Mouse (Mus musculus) liver, embryonic 16.5 days (tissue): ENCODE data around the gene Mroh8. TPM values are rescaled to one million over a fixed set of nuclear protein-coding genes. Genes with fewer than 3 reads are reported as not detected.

Source experiments
- ATAC-seq: fragments of 200-750 bp; cut with Nextera tagmentation; 2 replicates; pipeline ENCODE4 v1.8.0; 2017; ENCODE audit warnings: low read depth, mild to moderate bottlenecking, moderate number of reproducible peaks, moderate library complexity
- H3K27ac ChIP-seq: fragments of 300-500 bp; sonication (generic); 2 replicates; pipeline ENCODE4 v1.5.1; 2014; ENCODE audit warnings: mild to moderate bottlenecking, low read length
- H3K27me3 ChIP-seq: fragments of 300-500 bp; sonication (generic); 2 replicates; pipeline ENCODE4 v1.6.1; 2014; ENCODE audit warnings: low read depth, low read length, mixed read lengths; ENCODE audit not compliant: control insufficient read depth, insufficient read depth
- H3K36me3 ChIP-seq: fragments of 300-500 bp; sonication (generic); 2 replicates; pipeline ENCODE4 v1.6.1; 2014; ENCODE audit warnings: mild to moderate bottlenecking; ENCODE audit not compliant: control insufficient read depth, insufficient read depth
- H3K4me1 ChIP-seq: fragments of 300-500 bp; sonication (generic); 2 replicates; pipeline ENCODE4 v1.6.1; 2014; ENCODE audit warnings: low read depth, low read length, mixed read lengths; ENCODE audit not compliant: control insufficient read depth
- H3K4me2 ChIP-seq: fragments of 300-500 bp; sonication (generic); 2 replicates; pipeline ENCODE4 v1.6.1; 2014; ENCODE audit warnings: low read depth, low read length, mixed read lengths
- H3K4me3 ChIP-seq: fragments of 300-500 bp; sonication (generic); 2 replicates; pipeline ENCODE4 v1.5.1; 2014; ENCODE audit warnings: low read depth, mild to moderate bottlenecking, low read length
- H3K9ac ChIP-seq: fragments of 300-500 bp; sonication (generic); 2 replicates; pipeline ENCODE4 v1.6.1; 2014; ENCODE audit warnings: low read depth, low read length
- H3K9me3 ChIP-seq: fragments of 300-500 bp; sonication (generic); replicated peaks from 2 replicates; pipeline ENCODE4 v1.6.1; 2016; ENCODE audit warnings: low read length; ENCODE audit not compliant: control insufficient read depth
- WGBS: fragments of 180-500 bp; shearing (Covaris S2); extraction: QIAGEN DNeasy Blood & Tissue Kit; methylation state at CpG from one replicate; pipeline ENCODE4 v1.1.7; 2014; ENCODE audit not compliant: insufficient replicate concordance; 5-methylcytosine and 5-hydroxymethylcytosine counted together
- polyA plus RNA-seq: library from polyadenylated mRNA; unstranded; fragments of >200 nt; fragmentation: Nextera tagmentation; extraction: Ambion mirVana; gene quantifications from 2 replicates; pipeline ENCODE4 v1.2.1, GENCODE M21; 2015

Gene Mroh8
- polyA plus RNA-seq, 1 experiment from 2014 or later = 0.25 TPM

DNA sequence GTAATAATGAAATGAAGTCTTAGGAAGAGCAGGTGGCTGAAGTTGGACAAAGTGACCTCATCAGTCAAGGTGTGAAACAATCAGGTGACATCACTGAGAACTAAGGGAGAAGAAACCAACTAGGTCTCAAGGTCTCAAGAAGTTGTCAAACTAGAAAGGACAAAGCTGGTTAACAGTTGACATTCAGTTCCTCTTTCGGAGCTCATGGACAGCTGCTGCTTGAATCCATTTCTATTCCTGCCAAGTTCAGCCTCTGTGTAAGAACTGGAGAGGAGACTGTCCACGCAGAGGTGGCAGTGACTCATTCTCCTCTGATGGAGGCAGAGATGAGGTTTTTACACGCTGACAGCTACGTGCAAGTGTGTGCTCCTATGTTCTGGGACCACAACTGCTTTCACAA is 92.1 kb downstream of the Mroh8 start:
- WGBS = 78% methylated on average over 4 of the region's 4 CpGs
- Histone ChIP-seq H3K4me3 (no peak overlapping the region), H3K9me3 (no peaks in the 10 kb centered on the region), H3K27me3 (no peaks in the 10 kb centered on the region), H3K4me2 (no peak overlapping the region), H3K4me1 (peaks cover 14% of the 10 kb centered on the region), H3K27ac (no peak overlapping the region), H3K36me3 (peaks cover 61% of the 10 kb centered on the region), H3K9ac (no peak overlapping the region)
- ATAC-seq = no peak

DNA sequence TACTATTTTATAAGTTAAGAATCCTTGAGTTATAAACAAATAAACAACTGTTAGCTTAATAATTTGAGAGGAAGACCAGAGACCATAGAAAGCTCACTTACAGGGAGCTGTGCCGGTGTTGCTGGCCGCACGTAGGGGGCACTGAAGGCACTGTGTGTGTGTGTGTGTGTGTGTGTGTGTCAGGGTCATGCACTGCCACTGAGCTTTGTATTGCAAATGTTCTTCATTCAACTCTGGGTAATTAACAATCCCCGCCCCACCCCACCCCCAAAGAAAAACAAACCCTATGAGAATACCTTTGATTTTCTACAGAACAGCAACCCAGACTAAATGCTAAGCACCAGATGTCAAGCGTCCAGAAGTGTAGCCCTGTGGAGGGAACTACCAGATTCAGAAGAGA is 92.8 kb downstream of the Mroh8 start:
- Histone ChIP-seq H3K27ac (no peak overlapping the region), H3K4me1 (peaks cover 14% of the 10 kb centered on the region), H3K27me3 (no peaks in the 10 kb centered on the region), H3K36me3 (peaks cover 60% of the 10 kb centered on the region), H3K4me3 (no peak overlapping the region), H3K9ac (no peak overlapping the region), H3K4me2 (no peak overlapping the region), H3K9me3 (no peaks in the 10 kb centered on the region)
- WGBS = 80% methylated on average over 5 of the region's 5 CpGs
- ATAC-seq = no peak

DNA sequence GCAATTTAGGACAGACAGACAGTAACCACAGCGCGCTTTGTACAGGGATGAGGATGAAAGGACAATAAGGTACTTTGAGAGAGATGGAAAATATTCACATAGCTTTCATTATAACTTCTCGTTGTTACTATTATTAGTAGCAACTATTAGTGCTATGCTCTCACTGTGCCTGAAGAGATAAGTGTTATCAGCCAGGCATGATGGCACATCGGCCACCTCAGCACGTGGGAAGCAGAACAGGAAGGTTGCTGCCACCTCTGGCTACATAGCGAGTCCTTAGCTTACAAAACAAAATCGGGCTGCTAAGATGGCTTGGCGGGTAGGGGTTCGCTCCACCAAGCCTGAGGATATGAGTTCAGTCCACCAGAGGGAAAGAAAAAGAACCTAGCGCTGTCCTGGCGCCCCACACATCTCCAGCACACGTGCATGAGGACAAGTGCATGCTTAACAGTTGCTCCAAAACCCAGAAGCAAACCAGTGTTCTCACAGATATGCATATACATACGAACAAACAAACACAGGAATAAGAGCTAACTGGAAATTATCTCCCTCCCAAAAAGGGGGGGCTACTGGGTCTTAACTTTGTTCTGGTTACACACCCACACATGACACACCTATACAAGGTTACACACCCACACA is 94.2 kb downstream of the Mroh8 start:
- H3K4me1 ChIP-seq = peaks cover 14% of the 10 kb centered on the region
- 0 out of 2 replicates have a peak overlapping the region, but pooled peaks have one; percentile 5 for H3K4me2 ChIP-seq
- H3K9me3 ChIP-seq = no peaks in the 10 kb centered on the region
- H3K27ac ChIP-seq = peak overlapping the region; percentile 45; the same call in 1 of the 2 replicates
- H3K36me3 ChIP-seq = peaks cover 48% of the 10 kb centered on the region
- WGBS = 50% methylated on average over 13 of the region's 13 CpGs
- no peak overlapping the region for H3K9ac ChIP-seq
- no peaks in the 10 kb centered on the region for H3K27me3 ChIP-seq
- no peak overlapping the region for H3K4me3 ChIP-seq
- peak; percentile 88 for ATAC-seq

DNA sequence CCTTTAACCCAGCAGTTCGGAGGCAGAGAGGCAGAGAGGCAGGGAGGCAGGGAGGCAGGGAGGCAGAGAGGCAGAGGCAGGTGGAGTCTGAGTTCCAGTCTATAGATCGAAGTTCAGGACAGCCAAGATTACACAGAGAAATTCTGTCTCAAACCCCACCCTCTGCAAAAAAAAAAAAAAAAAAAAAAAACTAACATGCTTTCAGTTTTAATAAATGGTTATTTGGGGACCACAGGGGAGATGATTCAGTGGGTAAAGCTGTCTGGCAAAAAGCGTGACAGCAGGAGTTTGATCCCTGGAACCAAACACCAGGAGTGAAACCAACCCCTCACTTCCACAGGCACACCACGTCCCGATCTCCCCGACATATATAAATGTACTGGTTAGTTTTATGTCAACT is 101.2 kb downstream of the Mroh8 start:
- Histone ChIP-seq H3K9ac (no peak overlapping the region), H3K9me3 (no peaks in the 10 kb centered on the region), H3K4me2 (no peak overlapping the region), H3K27ac (no peak overlapping the region), H3K4me3 (no peak overlapping the region), H3K4me1 (no peaks in the 10 kb centered on the region; the same call in 1 of the 2 replicates), H3K36me3 (peaks cover 46% of the 10 kb centered on the region), H3K27me3 (no peaks in the 10 kb centered on the region)
- 82% methylated on average over 6 of the region's 6 CpGs for WGBS
- no peak for ATAC-seq

DNA sequence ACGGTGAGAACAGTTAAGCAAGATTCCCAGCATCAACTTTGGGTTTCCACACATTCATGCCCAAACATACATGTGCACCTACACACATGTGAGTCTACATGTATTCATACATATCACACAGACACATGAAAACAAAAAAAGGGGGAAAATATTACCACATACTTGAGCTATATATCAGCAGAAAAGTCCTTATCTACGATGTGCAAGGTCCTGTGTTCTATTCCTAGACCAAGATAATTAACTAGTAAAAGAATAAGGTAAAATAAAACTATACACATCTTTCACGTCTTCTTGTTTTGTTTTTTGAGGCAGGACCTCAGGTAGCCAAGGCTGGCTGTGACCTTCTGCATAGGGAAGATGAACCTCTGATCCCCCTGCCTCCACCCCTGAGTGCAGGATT is 103.1 kb downstream of the Mroh8 start:
- no peaks in the 10 kb centered on the region; the same call in 1 of the 2 replicates for H3K4me1 ChIP-seq
- H3K4me2 ChIP-seq = no peak overlapping the region
- no peaks in the 10 kb centered on the region for H3K27me3 ChIP-seq
- H3K27ac ChIP-seq = no peak overlapping the region
- peaks cover 43% of the 10 kb centered on the region for H3K36me3 ChIP-seq
- ATAC-seq = no peak
- no peaks in the 10 kb centered on the region for H3K9me3 ChIP-seq
- H3K4me3 ChIP-seq = no peak overlapping the region
- WGBS = 68% methylated on average over 3 of the region's 3 CpGs
- no peak overlapping the region for H3K9ac ChIP-seq

DNA sequence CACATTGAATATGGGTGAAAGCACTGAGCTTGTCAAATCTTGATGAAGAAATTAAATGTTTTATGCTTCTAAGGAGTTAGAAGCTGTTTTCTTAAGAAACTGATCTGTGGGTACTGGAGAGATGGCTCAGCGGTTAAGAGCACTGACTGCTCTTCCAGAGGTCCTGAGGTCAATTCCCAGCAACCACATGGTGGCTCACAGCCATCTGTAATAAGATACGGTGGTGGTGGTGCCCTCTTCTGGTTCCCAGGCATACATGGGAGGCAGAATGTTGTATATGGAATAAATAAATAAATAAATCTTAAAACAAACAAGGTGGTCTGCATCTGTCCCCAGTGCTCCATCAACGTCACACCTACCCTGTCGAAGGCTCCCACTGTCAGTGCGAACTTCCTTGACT is 104.9 kb downstream of the Mroh8 start:
- ATAC-seq = no peak
- Histone ChIP-seq H3K27ac (no peak overlapping the region), H3K4me3 (no peak overlapping the region), H3K27me3 (no peaks in the 10 kb centered on the region), H3K4me2 (no peak overlapping the region), H3K36me3 (peaks cover 51% of the 10 kb centered on the region), H3K9me3 (no peaks in the 10 kb centered on the region), H3K4me1 (no peaks in the 10 kb centered on the region; the same call in 1 of the 2 replicates), H3K9ac (no peak overlapping the region)
- 84% methylated on average over 5 of the region's 5 CpGs for WGBS

DNA sequence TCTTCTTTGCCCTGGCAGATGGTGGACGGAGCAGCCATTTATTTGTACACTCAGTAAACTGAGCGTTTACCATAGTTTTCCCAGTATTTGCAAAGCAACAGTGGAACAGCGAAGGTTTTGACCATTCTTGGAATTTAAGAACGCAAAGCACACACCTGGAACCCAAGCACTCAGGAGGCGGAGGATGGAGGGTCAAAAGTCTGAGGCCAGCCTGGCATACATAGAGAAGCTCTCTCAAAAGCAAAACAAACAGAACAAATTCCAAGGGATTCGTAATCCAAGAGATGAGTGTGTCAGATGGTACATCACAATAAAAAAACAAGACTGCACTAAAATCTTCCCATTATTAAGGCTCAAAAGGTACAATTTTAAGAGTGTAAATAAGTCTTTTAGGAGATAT is 105.8 kb downstream of the Mroh8 start:
- Histone ChIP-seq H3K27ac (no peak overlapping the region), H3K27me3 (no peaks in the 10 kb centered on the region), H3K4me3 (no peak overlapping the region), H3K4me2 (no peak overlapping the region), H3K4me1 (no peaks in the 10 kb centered on the region; the same call in 1 of the 2 replicates), H3K36me3 (peaks cover 55% of the 10 kb centered on the region), H3K9me3 (no peaks in the 10 kb centered on the region), H3K9ac (no peak overlapping the region)
- no peak for ATAC-seq
- WGBS = 86% methylated on average over 6 of the region's 6 CpGs

DNA sequence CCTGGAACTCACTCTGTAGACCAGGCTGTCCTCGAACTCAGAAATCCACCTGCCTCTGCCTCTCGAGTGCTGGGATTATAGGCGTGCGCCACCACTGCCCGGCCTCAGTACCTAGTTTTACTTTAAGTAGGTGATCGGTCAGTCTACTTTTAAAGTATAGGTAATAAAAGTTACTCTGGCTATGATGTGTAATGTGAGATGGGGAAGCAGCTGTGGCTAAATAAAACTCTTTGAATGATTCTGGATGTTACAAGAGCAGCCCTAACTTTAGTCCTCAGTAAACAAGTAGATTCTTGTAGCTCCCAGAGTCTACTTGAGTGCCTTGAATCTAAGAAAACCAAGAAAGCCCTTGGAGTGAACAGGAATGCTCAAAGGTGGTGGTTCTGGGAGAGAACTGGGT is 106.4 kb downstream of the Mroh8 start:
- no peaks in the 10 kb centered on the region for H3K9me3 ChIP-seq
- no peak overlapping the region for H3K27ac ChIP-seq
- H3K36me3 ChIP-seq = peaks cover 58% of the 10 kb centered on the region
- no peak for ATAC-seq
- no peak overlapping the region for H3K9ac ChIP-seq
- no peaks in the 10 kb centered on the region for H3K27me3 ChIP-seq
- no peak overlapping the region for H3K4me2 ChIP-seq
- 93% methylated on average over 6 of the region's 6 CpGs for WGBS
- H3K4me1 ChIP-seq = no peaks in the 10 kb centered on the region; the same call in 1 of the 2 replicates
- H3K4me3 ChIP-seq = no peak overlapping the region

DNA sequence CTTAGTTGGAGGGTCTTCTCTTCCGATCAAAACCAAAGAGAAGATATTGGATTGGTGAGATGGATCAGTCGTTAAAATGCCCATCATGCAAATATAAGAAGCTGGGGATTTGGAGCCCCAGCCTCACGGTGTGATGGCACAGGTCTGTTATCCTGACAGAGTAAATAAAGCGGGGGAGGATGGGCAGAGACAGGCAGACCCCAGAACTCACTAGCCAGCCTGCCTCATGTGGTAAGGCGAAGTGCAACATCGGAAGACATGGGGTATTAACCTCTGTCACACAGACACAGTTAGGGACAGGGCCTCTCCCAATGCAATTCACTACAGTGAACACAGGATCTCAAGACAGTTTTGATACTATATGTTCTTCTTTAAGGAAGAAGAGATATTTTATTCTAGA is 108.7 kb downstream of the Mroh8 start:
- WGBS = 71% methylated on average over 6 of the region's 6 CpGs
- H3K4me3 ChIP-seq = no peak overlapping the region
- H3K4me2 ChIP-seq = no peak overlapping the region
- H3K27ac ChIP-seq = no peak overlapping the region
- H3K9me3 ChIP-seq = no peaks in the 10 kb centered on the region
- H3K27me3 ChIP-seq = no peaks in the 10 kb centered on the region
- ATAC-seq = no peak
- H3K4me1 ChIP-seq = no peaks in the 10 kb centered on the region
- H3K36me3 ChIP-seq = peaks cover 59% of the 10 kb centered on the region
- H3K9ac ChIP-seq = no peak overlapping the region
